Mouse (Mus musculus) forebrain, embryonic 10.5 days (tissue): ENCODE data around the gene Apc2. TPM values are rescaled to one million over a fixed set of nuclear protein-coding genes. Genes with fewer than 3 reads are reported as not detected.
"Not testable (repeated sequence)": the region's sequence is repeated elsewhere in the genome, so short reads cannot be mapped to it uniquely, and the experiment has no call there.

Experiments used
- DNase-seq: peaks from one replicate; pipeline ENCODE4 v3.0.0-alpha.2; 2017; ENCODE audit warnings: low spot score; ENCODE audit errors: extremely low spot score
- H3K27ac ChIP-seq: fragments of 300-500 bp; sonication (generic); 2 replicates; pipeline ENCODE4 v1.5.1; 2016; ENCODE audit warnings: mild to moderate bottlenecking
- H3K27me3 ChIP-seq: fragments of 300-500 bp; sonication (generic); 2 replicates; pipeline ENCODE4 v1.6.1; 2016; ENCODE audit warnings: mild to moderate bottlenecking; ENCODE audit not compliant: poor library complexity, severe bottlenecking
- H3K36me3 ChIP-seq: fragments of 300-500 bp; sonication (generic); replicated peaks from 2 replicates; pipeline ENCODE4 v1.6.1; 2016; ENCODE audit warnings: mild to moderate bottlenecking, moderate library complexity
- H3K4me1 ChIP-seq: fragments of 300-500 bp; sonication (generic); 2 replicates; pipeline ENCODE4 v1.6.1; 2016
- H3K4me3 ChIP-seq: fragments of 300-500 bp; sonication (generic); 2 replicates; pipeline ENCODE4 v1.5.1; 2016; ENCODE audit warnings: mild to moderate bottlenecking, moderate library complexity
- H3K9me3 ChIP-seq: fragments of 300-500 bp; sonication (generic); 2 replicates; pipeline ENCODE4 v1.6.1; 2016; ENCODE audit warnings: mild to moderate bottlenecking, moderate library complexity
- WGBS: fragments of 180-500 bp; shearing (Covaris S2); methylation state at CpG from one replicate; pipeline ENCODE4 v1.1.7; 2016; 5-methylcytosine and 5-hydroxymethylcytosine counted together
- polyA plus RNA-seq: library from polyadenylated mRNA; unstranded; fragments of >200 nt; fragmentation: Nextera tagmentation; extraction: Ambion mirVana; gene quantifications from 2 replicates; pipeline ENCODE4 v1.2.1, GENCODE M21; 2016

The Apc2 gene
- polyA plus RNA-seq, 1 experiment from 2014 or later = 27.0 TPM

DNA sequence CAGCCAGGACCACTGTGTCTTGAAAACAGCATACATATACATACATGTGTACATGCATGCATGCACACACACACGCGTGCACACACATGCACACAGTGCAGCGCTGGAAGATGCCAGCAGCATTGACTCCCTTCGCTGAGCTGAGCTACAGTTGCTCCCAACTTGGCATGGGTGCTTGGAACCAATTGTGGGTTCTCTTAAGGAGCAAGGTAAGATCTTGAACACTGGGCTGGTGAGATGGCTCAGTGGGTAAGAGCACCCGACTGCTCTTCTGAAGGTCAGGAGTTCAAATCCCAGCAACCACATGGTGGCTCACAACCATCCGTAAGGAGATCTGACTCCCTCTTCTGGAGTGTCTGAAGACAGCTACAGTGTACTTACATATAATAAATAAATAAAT is 50.2 kb downstream of the Apc2 start:
- not testable (repeated sequence) for H3K27ac ChIP-seq, H3K9me3 ChIP-seq, DNase-seq, H3K4me3 ChIP-seq, H3K36me3 ChIP-seq
- 80% methylated on average over 6 of the region's 6 CpGs for WGBS
- Histone ChIP-seq H3K4me1 (peaks cover 69% of the 10 kb centered on the region), H3K27me3 (peaks cover 100% of the 10 kb centered on the region)

DNA sequence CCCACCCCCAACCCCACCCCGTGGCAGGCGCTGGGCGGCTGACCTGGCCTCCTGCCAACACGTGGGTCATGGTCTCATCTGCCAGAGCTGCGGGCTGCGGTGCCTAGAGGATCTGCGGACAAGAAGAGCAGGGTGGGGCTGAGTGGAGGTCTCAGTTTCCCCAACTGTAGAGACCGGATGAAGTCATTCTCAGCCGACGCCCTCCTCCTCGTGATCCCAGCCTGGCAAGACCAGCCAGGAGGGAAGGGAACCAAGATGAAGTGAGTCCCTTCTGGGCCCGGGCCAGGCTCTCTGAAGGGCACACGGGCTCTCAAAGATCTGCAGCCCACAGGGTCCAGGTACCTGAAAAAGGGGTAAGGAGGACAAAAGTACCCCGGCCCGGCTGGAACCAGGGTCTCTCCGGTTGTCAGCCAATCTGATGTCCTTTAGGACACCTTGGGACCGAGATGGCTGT is 51.8 kb downstream of the Apc2 start:
- H3K36me3 ChIP-seq = no peaks in the 10 kb centered on the region
- no peak overlapping the region for H3K27ac ChIP-seq
- H3K9me3 ChIP-seq = no peaks in the 10 kb centered on the region
- WGBS = 14% methylated on average over 17 of the region's 17 CpGs
- H3K27me3 ChIP-seq = peaks cover 100% of the 10 kb centered on the region
- H3K4me3 ChIP-seq = peak overlapping the region; percentile 44; the same call in 1 of the 2 replicates
- peaks cover 53% of the 10 kb centered on the region for H3K4me1 ChIP-seq
- no peak for DNase-seq

DNA sequence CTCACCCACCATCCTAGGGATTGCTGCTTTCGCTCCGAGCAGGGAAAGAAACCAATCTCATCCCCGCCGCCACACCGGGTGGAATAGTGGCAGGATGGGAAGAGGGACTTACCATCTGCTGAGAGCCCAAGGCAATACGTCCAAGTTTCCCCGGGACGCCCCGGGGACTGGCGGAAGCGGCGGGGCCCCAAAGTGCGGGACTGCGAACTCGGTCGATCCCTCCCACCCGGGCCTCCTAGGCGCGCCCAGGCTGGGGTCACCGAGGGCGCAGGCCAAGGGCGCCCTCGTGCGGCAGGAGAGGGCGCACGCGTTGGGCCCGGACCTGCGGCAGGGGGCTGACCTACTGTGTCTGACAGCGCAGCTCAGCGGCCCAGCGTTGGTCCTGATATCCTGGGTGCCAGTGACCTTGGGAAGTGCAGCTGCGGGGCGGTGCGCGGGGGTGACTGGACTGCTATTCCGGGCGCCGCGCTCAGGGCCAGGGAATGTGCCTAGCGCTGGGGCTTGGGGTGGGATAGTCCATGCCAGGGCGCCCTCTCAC is 52.5 kb downstream of the Apc2 start, which contains the start of gene Adamtsl5:
Gene Adamtsl5, minus strand, starts transcription at position 169 of the 538 bp plus-strand sequence.
- peak within 1 kb of the TSS; percentile 44 for H3K4me3 ChIP-seq
- H3K36me3 ChIP-seq = no peaks in the 10 kb centered on the region
- no peaks in the 10 kb centered on the region for H3K9me3 ChIP-seq
- no peak within 1 kb of the TSS for H3K27ac ChIP-seq
- no peak for DNase-seq
- H3K4me1 ChIP-seq = peaks cover 45% of the 10 kb centered on the region
- peaks cover 100% of the 10 kb centered on the region for H3K27me3 ChIP-seq
- under 1% methylated on average over 42 of the region's 42 CpGs for WGBS

DNA sequence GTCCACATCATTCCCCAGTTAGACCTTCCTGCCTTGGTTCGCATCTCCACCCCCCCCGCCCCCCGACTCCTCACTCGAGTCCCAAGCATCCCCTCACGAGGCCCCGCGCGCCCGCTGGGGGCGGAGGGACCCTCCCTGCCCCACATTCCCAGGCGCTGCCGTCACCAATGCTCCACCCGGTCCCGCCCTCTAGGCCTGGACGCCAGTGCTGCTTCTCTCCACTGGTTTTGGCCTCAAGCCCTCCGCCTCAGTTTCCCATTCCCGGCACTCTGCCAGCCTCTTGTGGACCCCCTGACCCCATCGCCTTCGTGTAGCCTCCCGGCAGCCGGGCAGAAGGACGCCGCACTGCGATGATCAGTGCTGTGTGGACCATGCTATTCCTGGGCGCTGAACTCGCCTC is 53.2 kb downstream of the Apc2 start:
- WGBS = 16% methylated on average over 26 of the region's 26 CpGs
- H3K9me3 ChIP-seq = no peaks in the 10 kb centered on the region
- DNase-seq = no peak
- H3K36me3 ChIP-seq = no peaks in the 10 kb centered on the region
- H3K4me3 ChIP-seq = peak overlapping the region; percentile 44
- H3K27me3 ChIP-seq = peaks cover 100% of the 10 kb centered on the region
- peaks cover 38% of the 10 kb centered on the region for H3K4me1 ChIP-seq
- no peak overlapping the region for H3K27ac ChIP-seq

DNA sequence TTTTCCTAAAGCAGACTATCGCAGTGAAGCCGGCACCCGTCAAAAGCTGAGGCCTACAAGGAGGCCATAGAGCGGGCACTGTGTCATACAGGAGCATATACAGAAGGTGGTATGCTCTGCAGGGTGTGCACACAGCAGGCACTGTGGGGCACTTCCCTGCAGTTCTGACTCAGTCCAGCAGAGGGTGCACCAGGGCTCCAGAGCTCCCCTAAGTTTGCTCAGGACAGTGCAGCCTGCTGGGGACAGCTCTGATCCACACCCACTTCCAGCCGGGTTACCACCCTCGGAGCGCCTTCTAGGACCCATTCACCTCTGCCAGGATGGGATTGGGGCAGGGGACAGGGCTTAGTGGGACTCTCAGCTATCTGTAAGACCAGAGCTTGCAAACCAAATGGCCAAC is 54.5 kb downstream of the Apc2 start:
- peak; percentile 83 for DNase-seq
- WGBS = 2% methylated on average over 7 of the region's 7 CpGs
- H3K4me3 ChIP-seq = peak overlapping the region; percentile 2; the same call in 1 of the 2 replicates
- H3K27me3 ChIP-seq = peaks cover 100% of the 10 kb centered on the region
- H3K4me1 ChIP-seq = peaks cover 28% of the 10 kb centered on the region
- H3K36me3 ChIP-seq = no peaks in the 10 kb centered on the region
- H3K27ac ChIP-seq = no peak overlapping the region
- no peaks in the 10 kb centered on the region for H3K9me3 ChIP-seq

DNA sequence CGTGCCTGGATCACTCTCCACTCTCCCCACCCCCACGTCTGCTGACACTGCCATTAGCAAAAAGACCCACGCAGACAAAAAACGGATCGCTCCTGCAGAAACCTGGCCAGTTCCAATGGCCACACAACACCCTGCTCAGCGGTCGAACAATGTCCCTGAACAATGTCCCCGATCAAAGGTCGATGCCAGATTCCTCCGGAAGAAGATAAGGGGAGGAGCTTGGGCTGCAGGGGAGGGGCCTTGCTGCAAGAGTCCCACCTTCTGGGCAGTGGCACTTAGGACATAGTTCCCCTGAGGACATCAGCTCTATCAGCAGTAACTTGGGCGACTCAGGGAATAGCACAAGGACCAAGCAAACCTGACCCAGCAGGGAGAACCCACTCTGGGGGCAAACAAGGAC is 56.1 kb downstream of the Apc2 start:
- H3K27ac ChIP-seq = no peak overlapping the region
- WGBS = 20% methylated on average over 11 of the region's 11 CpGs
- peaks cover 42% of the 10 kb centered on the region for H3K4me1 ChIP-seq
- no peak for DNase-seq
- H3K4me3 ChIP-seq = no peak overlapping the region
- peaks cover 100% of the 10 kb centered on the region for H3K27me3 ChIP-seq
- H3K36me3 ChIP-seq = no peaks in the 10 kb centered on the region
- H3K9me3 ChIP-seq = no peaks in the 10 kb centered on the region

DNA sequence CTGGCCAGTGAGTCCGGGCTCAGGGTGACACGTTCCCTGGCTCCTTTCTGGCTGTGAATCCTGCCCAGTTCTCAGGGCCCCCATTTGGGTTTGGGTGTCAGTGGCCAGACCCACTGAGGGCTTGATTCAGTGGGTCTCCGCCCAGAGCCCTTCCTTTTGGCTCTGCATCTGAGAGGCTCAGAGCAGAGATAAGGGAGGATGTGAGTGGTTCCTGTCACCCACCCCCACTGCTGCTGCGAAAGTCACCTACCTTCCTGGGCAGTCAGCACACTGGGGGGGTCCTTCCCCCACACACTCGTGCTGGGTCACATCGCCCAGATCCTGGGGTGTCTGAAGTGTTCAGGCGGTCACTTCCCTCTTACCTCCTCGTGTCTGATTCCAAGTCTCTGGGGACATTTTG is 57.0 kb downstream of the Apc2 start:
- WGBS = 73% methylated on average over 8 of the region's 8 CpGs

DNA sequence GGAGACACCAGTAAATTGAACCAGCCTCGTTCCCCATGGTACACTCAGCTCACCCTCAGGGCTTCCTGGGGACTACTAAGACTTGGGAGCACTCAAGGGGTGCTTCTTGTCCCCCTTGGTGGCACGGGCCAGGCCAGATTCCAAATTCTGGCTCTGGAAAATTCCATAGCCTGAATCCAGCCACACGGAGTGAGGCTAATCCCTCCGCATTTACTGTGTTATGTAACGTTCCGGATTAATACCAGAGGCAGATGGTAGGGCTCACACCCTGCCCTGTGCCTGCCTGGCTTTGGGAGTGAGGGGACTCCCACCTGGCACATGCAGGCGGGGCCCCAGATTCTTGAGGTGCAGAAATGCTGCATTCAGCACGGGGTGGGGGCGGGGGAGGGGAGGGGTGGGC is 59.7 kb downstream of the Apc2 start:
- Histone ChIP-seq H3K4me3 (no peak overlapping the region), H3K36me3 (no peaks in the 10 kb centered on the region), H3K4me1 (peaks cover 32% of the 10 kb centered on the region), H3K27me3 (peaks cover 100% of the 10 kb centered on the region), H3K9me3 (no peaks in the 10 kb centered on the region), H3K27ac (no peak overlapping the region)
- DNase-seq = no peak
- WGBS = 6% methylated on average over 9 of the region's 9 CpGs

More for the DNA sequence above, 57.0 kb downstream of the Apc2 start:
- Histone ChIP-seq H3K36me3 (no peaks in the 10 kb centered on the region), H3K27me3 (peaks cover 100% of the 10 kb centered on the region), H3K4me3 (no peak overlapping the region), H3K4me1 (peaks cover 45% of the 10 kb centered on the region), H3K9me3 (no peaks in the 10 kb centered on the region), H3K27ac (no peak overlapping the region)
- no peak for DNase-seq

DNA sequence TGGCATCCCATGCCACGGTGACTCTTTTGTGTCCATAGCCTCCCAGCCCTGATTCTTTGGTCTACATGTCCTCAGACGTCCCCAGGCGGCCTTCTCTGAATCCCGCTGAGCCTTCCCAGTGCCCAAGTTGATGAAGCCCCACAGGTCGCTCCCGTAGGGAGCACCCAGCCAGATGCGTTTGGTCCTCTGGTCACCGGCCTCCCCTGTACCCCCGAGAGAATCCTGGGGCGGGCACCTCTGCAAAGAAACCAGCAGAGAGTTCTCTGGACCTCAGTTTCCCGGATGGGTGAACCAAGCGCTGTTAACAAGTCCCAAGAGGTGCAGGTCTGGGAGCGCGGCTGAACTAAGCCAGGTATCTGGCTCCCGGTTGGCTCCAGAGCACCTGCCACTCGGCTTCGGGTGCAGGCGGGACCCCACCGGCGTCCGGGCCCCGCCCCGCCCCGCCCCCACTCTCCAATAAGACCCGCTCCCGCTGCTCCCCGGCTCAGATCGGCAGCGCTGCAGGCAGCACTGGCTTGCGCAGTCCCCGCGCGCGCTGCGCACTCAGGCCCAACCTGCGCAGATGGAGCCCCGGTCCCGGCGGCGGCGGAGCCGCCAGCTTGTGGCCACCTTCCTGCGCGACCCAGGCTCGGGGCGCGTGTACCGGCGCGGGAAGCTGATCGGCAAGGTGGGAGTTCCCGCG is 60.4 kb downstream of the Apc2 start, which contains the start of gene Plk5:
Gene Plk5, plus strand, starts transcription at position 459 of the 682 bp plus-strand sequence.
- Histone ChIP-seq H3K4me1 (peaks cover 32% of the 10 kb centered on the region), H3K27ac (no peak within 1 kb of the TSS), H3K9me3 (no peaks in the 10 kb centered on the region), H3K27me3 (peaks cover 100% of the 10 kb centered on the region), H3K4me3 (peak within 1 kb of the TSS; percentile 49), H3K36me3 (no peaks in the 10 kb centered on the region)
- under 1% methylated on average over 53 of the region's 53 CpGs for WGBS
- no peak for DNase-seq

DNA sequence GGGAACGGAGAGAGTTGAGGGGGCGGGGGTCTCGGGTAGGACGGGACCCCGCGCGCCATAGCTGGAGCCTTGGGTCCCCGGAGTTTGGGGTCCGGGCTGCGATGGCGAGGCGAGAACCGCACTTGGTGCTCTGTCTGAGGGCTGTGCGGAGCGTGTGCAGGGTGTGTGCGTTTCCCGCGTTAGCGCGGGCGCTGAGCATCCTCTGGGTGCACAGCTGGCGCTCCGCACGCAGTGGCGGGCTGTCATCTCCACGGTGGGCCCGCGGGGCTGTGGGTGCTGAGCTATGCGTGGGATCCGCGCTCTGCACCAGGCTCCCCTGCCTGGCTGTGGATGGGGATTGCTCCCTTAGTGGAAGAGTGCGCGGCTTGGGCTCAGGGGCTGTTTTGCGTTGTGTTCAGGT is 61.0 kb downstream of the Apc2 start:
- DNase-seq = no peak
- Histone ChIP-seq H3K36me3 (no peaks in the 10 kb centered on the region), H3K27me3 (peaks cover 100% of the 10 kb centered on the region), H3K9me3 (no peaks in the 10 kb centered on the region), H3K4me3 (peak overlapping the region; percentile 49), H3K27ac (no peak overlapping the region), H3K4me1 (peaks cover 32% of the 10 kb centered on the region)
- 1% methylated on average over 34 of the region's 34 CpGs for WGBS

DNA sequence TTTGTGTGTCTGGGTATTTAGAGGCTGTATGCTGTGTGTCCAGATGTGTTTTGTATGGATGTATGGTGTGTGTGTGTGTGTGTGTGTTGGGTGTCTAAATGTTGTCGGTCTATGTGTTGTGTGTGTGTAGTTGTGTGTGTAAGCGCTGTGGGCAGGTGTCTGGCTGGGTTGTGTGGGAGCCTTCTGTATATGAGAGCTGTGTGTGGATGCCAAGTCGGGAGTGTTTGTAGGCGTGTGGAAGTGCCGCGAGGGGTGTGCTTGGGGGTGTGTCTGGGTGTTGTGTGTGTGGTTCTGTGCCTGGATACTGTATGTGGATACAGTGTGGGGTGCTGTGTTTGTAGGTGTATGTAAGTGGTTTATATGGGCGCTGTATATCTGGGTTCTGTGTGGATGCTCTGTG is 61.6 kb downstream of the Apc2 start:
- WGBS = 30% methylated on average over 7 of the region's 7 CpGs
- Histone ChIP-seq H3K27ac (no peak overlapping the region), H3K4me3 (peak overlapping the region; percentile 37; the same call in 1 of the 2 replicates), H3K9me3 (no peaks in the 10 kb centered on the region), H3K4me1 (peaks cover 32% of the 10 kb centered on the region), H3K36me3 (no peaks in the 10 kb centered on the region), H3K27me3 (peaks cover 98% of the 10 kb centered on the region)
- DNase-seq = no peak

DNA sequence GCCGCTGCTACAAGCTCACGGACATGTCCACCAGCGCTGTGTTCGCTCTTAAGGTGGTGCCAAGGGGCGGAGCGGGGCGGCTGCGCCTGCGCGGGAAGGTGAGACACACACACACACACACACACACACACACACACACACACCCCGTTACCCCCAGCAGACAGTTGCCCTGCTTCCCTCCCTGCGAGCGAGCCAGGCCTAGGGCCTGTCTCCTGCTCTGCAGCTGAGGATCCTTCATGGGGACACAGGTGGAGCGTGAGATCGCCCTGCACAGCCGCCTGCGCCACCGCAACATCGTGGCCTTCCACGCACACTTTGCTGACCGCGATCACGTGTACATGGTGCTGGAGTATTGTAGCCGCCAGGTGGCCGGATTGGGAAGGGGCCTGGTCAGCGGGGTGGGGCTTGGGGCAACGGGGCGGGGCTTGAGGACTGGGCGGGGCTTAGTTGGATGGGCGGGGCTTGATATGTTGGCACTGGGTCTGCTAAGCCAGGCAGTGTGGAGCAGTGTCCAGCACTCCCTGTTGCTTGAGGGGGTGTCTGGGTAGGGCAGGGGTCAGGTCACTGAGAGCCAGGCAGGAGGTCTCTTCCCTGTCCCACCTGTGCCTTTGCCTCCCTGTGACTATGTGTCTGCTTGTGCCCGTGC is 62.3 kb downstream of the Apc2 start:
- no peak for DNase-seq
- WGBS = 9% methylated on average over 30 of the region's 31 CpGs
- H3K4me3 ChIP-seq = peak overlapping the region; percentile 37
- peaks cover 98% of the 10 kb centered on the region for H3K27me3 ChIP-seq
- H3K4me1 ChIP-seq = peaks cover 32% of the 10 kb centered on the region
- no peaks in the 10 kb centered on the region for H3K9me3 ChIP-seq
- no peak overlapping the region for H3K27ac ChIP-seq
- H3K36me3 ChIP-seq = no peaks in the 10 kb centered on the region

DNA sequence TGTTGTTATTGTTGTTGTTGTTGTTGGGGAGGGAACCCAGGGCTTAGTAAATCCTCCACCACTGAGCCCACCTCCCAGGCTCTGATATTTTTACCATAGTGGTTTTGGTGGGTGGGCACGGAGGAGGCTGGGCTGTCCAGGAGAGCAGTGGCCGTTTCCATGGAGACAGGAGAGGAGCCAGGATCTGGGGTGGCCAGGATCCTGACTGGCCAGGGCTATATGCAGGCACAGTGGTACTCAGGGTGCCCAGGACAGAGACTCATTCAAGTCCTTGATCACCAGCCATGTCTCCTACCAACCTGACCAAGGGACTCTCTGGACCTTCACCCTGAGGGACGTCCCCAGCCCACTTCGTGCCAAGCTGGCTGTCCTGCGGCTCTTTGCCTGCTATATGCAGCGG is 68.0 kb downstream of the Apc2 start:
- no peak overlapping the region for H3K27ac ChIP-seq
- peaks cover 83% of the 10 kb centered on the region for H3K27me3 ChIP-seq
- H3K36me3 ChIP-seq = no peaks in the 10 kb centered on the region
- WGBS = 45% methylated on average over 6 of the region's 6 CpGs
- H3K4me3 ChIP-seq = 0 out of 2 replicates have a peak overlapping the region, but pooled peaks have one; percentile 3
- no peak for DNase-seq
- 0 out of 2 replicates have a peak, but pooled peaks cover 5% of the 10 kb centered on the region for H3K9me3 ChIP-seq
- H3K4me1 ChIP-seq = peaks cover 9% of the 10 kb centered on the region
